Mouse (Mus musculus): ENCODE measurements at regions not wholly inside any gene's neighbourhood (a gene's known extent, or its start where the extent isn't known, plus 50 kb on each side); places are given as distances from the start of the nearest gene placed in this dataset.

- DNase-seq: no peak
Observed at GRCm38 (mm10) chr14:72219523-72219922, 272.1 kb downstream of the Gm9195 start.

GRCm38 (mm10) chr14:72200307-72200706 lies 291.3 kb downstream of the Gm9195 start:
- DNase-seq: no peak

- no peak for DNase-seq
Observed at GRCm38 (mm10) chr14:72199900-72200299, 291.7 kb downstream of the Gm9195 start.

- no peak for DNase-seq
Observed at GRCm38 (mm10) chr14:72197972-72198371, 293.7 kb downstream of the Gm9195 start.

- peak; percentile 5 for DNase-seq
Observed at GRCm38 (mm10) chr14:72187329-72187984, 304.2 kb downstream of the Gm9195 start.

GRCm38 (mm10) chr14:72175751-72176150 lies 315.9 kb downstream of the Gm9195 start:
- no peak for DNase-seq

- no peak for DNase-seq
Observed at GRCm38 (mm10) chr14:72172549-72173405, 318.9 kb downstream of the Gm9195 start.

- no peak for DNase-seq
Observed at GRCm38 (mm10) chr14:72171777-72172176, 319.9 kb downstream of the Gm9195 start.

GRCm38 (mm10) chr14:72158537-72159323 lies 332.9 kb downstream of the Gm9195 start:
- DNase-seq: no peak

- DNase-seq: no peak
Observed at GRCm38 (mm10) chr14:72155197-72155907, 336.3 kb downstream of the Gm9195 start.

- DNase-seq: no peak
Observed at GRCm38 (mm10) chr14:72151676-72152075, 340.0 kb downstream of the Gm9195 start.

GRCm38 (mm10) chr14:72149463-72149862 lies 342.2 kb downstream of the Gm9195 start:
- no peak for DNase-seq

GRCm38 (mm10) chr14:72148886-72149285 lies 342.8 kb downstream of the Gm9195 start:
- DNase-seq: no peak

- DNase-seq: no peak
Observed at GRCm38 (mm10) chr14:72146381-72146780, 345.3 kb downstream of the Gm9195 start.

GRCm38 (mm10) chr14:72142883-72143487 lies 348.7 kb downstream of the Gm9195 start:
- DNase-seq: no peak

GRCm38 (mm10) chr14:72141136-72141535 lies 350.5 kb downstream of the Gm9195 start:
- DNase-seq: no peak

GRCm38 (mm10) chr14:72130149-72130548 lies 361.5 kb downstream of the Gm9195 start:
- DNase-seq: no peak

GRCm38 (mm10) chr14:72121786-72122185 lies 369.9 kb downstream of the Gm9195 start:
- DNase-seq: no peak

GRCm38 (mm10) chr14:72121006-72121405 lies 370.6 kb downstream of the Gm9195 start:
- no peak for DNase-seq

- DNase-seq: no peak
Observed at GRCm38 (mm10) chr14:72116842-72117241, 374.8 kb downstream of the Gm9195 start.

GRCm38 (mm10) chr14:72113377-72113993 lies 378.2 kb downstream of the Gm9195 start:
- DNase-seq: no peak
